Mouse (Mus musculus): ENCODE results near the gene Alms1. TPM values are rescaled to one million over a fixed set of nuclear protein-coding genes. Genes with fewer than 3 reads are reported as not detected.

Gene Alms1
- polyA plus RNA-seq (2016; fragmentation: Nextera tagmentation; extraction: Ambion mirVana) = 3.2 and 3.4 TPM in 2 replicates

- H3K4me2 ChIP-seq = peak within 1 kb of the TSS; percentile 90
- H3K36me3 ChIP-seq = no peaks in the 10 kb centered on the region
- H3K27ac ChIP-seq = peak within 1 kb of the TSS; percentile 86
- H3K9me3 ChIP-seq (replicated peaks) = no peaks in the 10 kb centered on the region
- H3K4me1 ChIP-seq = peaks cover 29% of the 10 kb centered on the region
- 0% methylated on average over 59 of the region's 59 CpGs for WGBS (ENCODE audit: insufficient replicate concordance)
- peak; percentile 95 for ATAC-seq
- peak within 1 kb of the TSS; percentile 82 for H3K4me3 ChIP-seq
- H3K27me3 ChIP-seq (replicated peaks) = no peaks in the 10 kb centered on the region
- peak within 1 kb of the TSS; percentile 88 for H3K9ac ChIP-seq
These were observed at the start of gene Alms1 for GRCm38 (mm10) chr6:85587396-85588143. TSS of gene Alms1 (plus strand) at chr6:85587531.

GRCm38 (mm10) chr6:85543351-85544175 lies 43.8 kb upstream of the Alms1 start:
- Histone ChIP-seq H3K27me3 (replicated peaks) (no peaks in the 10 kb centered on the region), H3K4me3 (no peak overlapping the region), H3K4me2 (no peak overlapping the region), H3K9me3 (replicated peaks) (no peaks in the 10 kb centered on the region), H3K9ac (no peak overlapping the region), H3K27ac (no peak overlapping the region), H3K36me3 (no peaks in the 10 kb centered on the region), H3K4me1 (no peaks in the 10 kb centered on the region)
- ATAC-seq = no peak
- 50% methylated on average over 10 of the region's 10 CpGs for WGBS (ENCODE audit: insufficient replicate concordance)

GRCm38 (mm10) chr6:85544251-85544881 lies 43.0 kb upstream of the Alms1 start:
- Histone ChIP-seq H3K4me1 (no peaks in the 10 kb centered on the region), H3K4me3 (no peak overlapping the region), H3K36me3 (no peaks in the 10 kb centered on the region), H3K9me3 (replicated peaks) (no peaks in the 10 kb centered on the region), H3K27ac (no peak overlapping the region), H3K4me2 (no peak overlapping the region), H3K27me3 (replicated peaks) (no peaks in the 10 kb centered on the region), H3K9ac (no peak overlapping the region)
- ATAC-seq = no peak
- 71% methylated on average over 13 of the region's 13 CpGs for WGBS (ENCODE audit: insufficient replicate concordance)

- Histone ChIP-seq H3K4me2 (no peak overlapping the region), H3K27me3 (replicated peaks) (no peaks in the 10 kb centered on the region), H3K4me3 (no peak overlapping the region), H3K9me3 (replicated peaks) (no peaks in the 10 kb centered on the region), H3K9ac (no peak overlapping the region), H3K27ac (no peak overlapping the region), H3K4me1 (no peaks in the 10 kb centered on the region), H3K36me3 (no peaks in the 10 kb centered on the region)
- WGBS (ENCODE audit: insufficient replicate concordance) = 59% methylated on average over 5 of the region's 5 CpGs
- no peak for ATAC-seq
These were observed 39.7 kb upstream of the Alms1 start for GRCm38 (mm10) chr6:85547642-85548041.

- Histone ChIP-seq H3K9ac (no peak overlapping the region), H3K9me3 (replicated peaks) (no peaks in the 10 kb centered on the region), H3K4me2 (no peak overlapping the region), H3K36me3 (no peaks in the 10 kb centered on the region), H3K4me1 (no peaks in the 10 kb centered on the region), H3K27me3 (replicated peaks) (no peaks in the 10 kb centered on the region), H3K27ac (no peak overlapping the region), H3K4me3 (no peak overlapping the region)
- WGBS (ENCODE audit: insufficient replicate concordance) = 21% methylated on average over 1 of the region's 1 CpGs
- no peak for ATAC-seq
These were observed 25.0 kb upstream of the Alms1 start for GRCm38 (mm10) chr6:85562374-85562773.

- ATAC-seq = no peak
These were observed 14.5 kb upstream of the Alms1 start for GRCm38 (mm10) chr6:85572816-85573215.

GRCm38 (mm10) chr6:85581688-85582087 lies 5.6 kb upstream of the Alms1 start:
- H3K4me2 ChIP-seq = no peak overlapping the region
- H3K4me3 ChIP-seq = no peak overlapping the region
- H3K27me3 ChIP-seq (replicated peaks) = no peaks in the 10 kb centered on the region
- H3K36me3 ChIP-seq = no peaks in the 10 kb centered on the region
- ATAC-seq = no peak
- 71% methylated on average over 5 of the region's 5 CpGs for WGBS (ENCODE audit: insufficient replicate concordance)
- no peak overlapping the region for H3K9ac ChIP-seq
- H3K9me3 ChIP-seq (replicated peaks) = no peaks in the 10 kb centered on the region
- peaks cover under 1% of the 10 kb centered on the region; the same call in 1 of the 2 replicates for H3K4me1 ChIP-seq
- H3K27ac ChIP-seq = no peak overlapping the region

More at GRCm38 (mm10) chr6:85572816-85573215, 14.5 kb upstream of the Alms1 start:
- H3K4me3 ChIP-seq = no peak overlapping the region
- no peak overlapping the region for H3K27ac ChIP-seq
- H3K36me3 ChIP-seq = no peaks in the 10 kb centered on the region
- no peak overlapping the region for H3K9ac ChIP-seq
- H3K9me3 ChIP-seq (replicated peaks) = no peaks in the 10 kb centered on the region
- H3K4me2 ChIP-seq = no peak overlapping the region
- WGBS (ENCODE audit: insufficient replicate concordance) = 73% methylated on average over 5 of the region's 5 CpGs
- H3K4me1 ChIP-seq = no peaks in the 10 kb centered on the region
- no peaks in the 10 kb centered on the region for H3K27me3 ChIP-seq (replicated peaks)

- no peaks in the 10 kb centered on the region for H3K27me3 ChIP-seq (replicated peaks)
- H3K9me3 ChIP-seq (replicated peaks) = no peaks in the 10 kb centered on the region
- no peak for ATAC-seq
- H3K4me3 ChIP-seq = no peak overlapping the region
- peaks cover 21% of the 10 kb centered on the region for H3K4me1 ChIP-seq
- H3K9ac ChIP-seq = no peak overlapping the region
- 58% methylated on average over 4 of the region's 4 CpGs for WGBS (ENCODE audit: insufficient replicate concordance)
- H3K36me3 ChIP-seq = no peaks in the 10 kb centered on the region
- H3K4me2 ChIP-seq = no peak overlapping the region
- H3K27ac ChIP-seq = no peak overlapping the region
These were observed 2.7 kb upstream of the Alms1 start for GRCm38 (mm10) chr6:85584612-85585011.

GRCm38 (mm10) chr6:85586805-85587367 lies 445 bp upstream of the Alms1 start:
- H3K9ac ChIP-seq = peak overlapping the region; percentile 31; the same call in 1 of the 2 replicates

GRCm38 (mm10) chr6:85588164-85588563 lies 833 bp downstream of the Alms1 start:
- no peak for ATAC-seq
- Histone ChIP-seq H3K9me3 (replicated peaks) (no peaks in the 10 kb centered on the region), H3K9ac (peak overlapping the region; percentile 88), H3K4me2 (peak overlapping the region; percentile 90), H3K4me3 (peak overlapping the region; percentile 82), H3K36me3 (no peaks in the 10 kb centered on the region), H3K27ac (peak overlapping the region; percentile 86), H3K4me1 (peaks cover 29% of the 10 kb centered on the region), H3K27me3 (replicated peaks) (no peaks in the 10 kb centered on the region)
- 2% methylated on average over 10 of the region's 10 CpGs for WGBS (ENCODE audit: insufficient replicate concordance)

More at GRCm38 (mm10) chr6:85586805-85587367, 445 bp upstream of the Alms1 start:
- peak overlapping the region; percentile 82 for H3K4me3 ChIP-seq
- ATAC-seq = peak; percentile 20
- peaks cover 29% of the 10 kb centered on the region for H3K4me1 ChIP-seq
- H3K9me3 ChIP-seq (replicated peaks) = no peaks in the 10 kb centered on the region
- H3K27ac ChIP-seq = peak overlapping the region; percentile 86; the same call in 1 of the 2 replicates
- no peaks in the 10 kb centered on the region for H3K27me3 ChIP-seq (replicated peaks)
- peak overlapping the region; percentile 90 for H3K4me2 ChIP-seq
- H3K36me3 ChIP-seq = no peaks in the 10 kb centered on the region
- WGBS (ENCODE audit: insufficient replicate concordance) = 29% methylated on average over 9 of the region's 9 CpGs

- Histone ChIP-seq H3K9ac (peak overlapping the region; percentile 88), H3K27ac (no peak overlapping the region), H3K27me3 (replicated peaks) (no peaks in the 10 kb centered on the region), H3K4me1 (peaks cover 29% of the 10 kb centered on the region), H3K36me3 (no peaks in the 10 kb centered on the region), H3K9me3 (replicated peaks) (no peaks in the 10 kb centered on the region), H3K4me2 (peak overlapping the region; percentile 90), H3K4me3 (peak overlapping the region; percentile 82)
- no peak for ATAC-seq
- 17% methylated on average over 4 of the region's 4 CpGs for WGBS (ENCODE audit: insufficient replicate concordance)
These were observed 1.2 kb downstream of the Alms1 start for GRCm38 (mm10) chr6:85588568-85588967.
